Mouse (Mus musculus) limb, embryonic 15.5 days (tissue): ENCODE measurements around the gene Ncs1. TPM values are rescaled to one million over a fixed set of nuclear protein-coding genes. Genes with fewer than 3 reads are reported as not detected.

Experiments
- ATAC-seq: fragments of 200-750 bp; cut with Nextera tagmentation; 2 replicates; pipeline ENCODE4 v1.8.0; 2017; ENCODE audit warnings: low read depth, moderate TSS enrichment; ENCODE audit not compliant: insufficient number of reproducible peaks, low FRiP score, low TSS enrichment
- H3K27ac ChIP-seq: fragments of 300-500 bp; sonication (generic); 2 replicates; pipeline ENCODE4 v1.5.1; 2015; ENCODE audit warnings: moderate library complexity, mild to moderate bottlenecking, inconsistent platforms
- H3K27me3 ChIP-seq: fragments of 300-500 bp; sonication (generic); 2 replicates; pipeline ENCODE4 v1.6.1; 2015; ENCODE audit warnings: inconsistent platforms
- H3K36me3 ChIP-seq: fragments of 300-500 bp; sonication (generic); 2 replicates; pipeline ENCODE4 v1.6.1; 2015; ENCODE audit warnings: inconsistent platforms
- H3K4me1 ChIP-seq: fragments of 300-500 bp; sonication (generic); 2 replicates; pipeline ENCODE4 v1.6.1; 2015; ENCODE audit warnings: inconsistent platforms
- H3K4me2 ChIP-seq: fragments of 300-500 bp; sonication (generic); 2 replicates; pipeline ENCODE4 v1.6.1; 2015; ENCODE audit warnings: mild to moderate bottlenecking, inconsistent platforms
- H3K4me3 ChIP-seq: fragments of 300-500 bp; sonication (generic); 2 replicates; pipeline ENCODE4 v1.5.1; 2015; ENCODE audit warnings: mild to moderate bottlenecking, inconsistent platforms
- H3K9ac ChIP-seq: fragments of 300-500 bp; sonication (generic); 2 replicates; pipeline ENCODE4 v1.6.1; 2015; ENCODE audit warnings: inconsistent platforms
- H3K9me3 ChIP-seq: fragments of 300-500 bp; sonication (generic); 2 replicates; pipeline ENCODE4 v1.6.1; 2016; ENCODE audit warnings: inconsistent platforms
- WGBS: fragments of 180-500 bp; shearing (Covaris S2); methylation state at CpG from one replicate; pipeline ENCODE4 v1.1.7; 2015; 5-methylcytosine and 5-hydroxymethylcytosine counted together
- polyA plus RNA-seq: library from polyadenylated mRNA; unstranded; fragments of >200 nt; fragmentation: Nextera tagmentation; extraction: Ambion mirVana; gene quantifications from 2 replicates; pipeline ENCODE4 v1.2.1, GENCODE M21; 2015

Ncs1 gene
- polyA plus RNA-seq, 1 experiment from 2014 or later, result 33.9 TPM

DNA sequence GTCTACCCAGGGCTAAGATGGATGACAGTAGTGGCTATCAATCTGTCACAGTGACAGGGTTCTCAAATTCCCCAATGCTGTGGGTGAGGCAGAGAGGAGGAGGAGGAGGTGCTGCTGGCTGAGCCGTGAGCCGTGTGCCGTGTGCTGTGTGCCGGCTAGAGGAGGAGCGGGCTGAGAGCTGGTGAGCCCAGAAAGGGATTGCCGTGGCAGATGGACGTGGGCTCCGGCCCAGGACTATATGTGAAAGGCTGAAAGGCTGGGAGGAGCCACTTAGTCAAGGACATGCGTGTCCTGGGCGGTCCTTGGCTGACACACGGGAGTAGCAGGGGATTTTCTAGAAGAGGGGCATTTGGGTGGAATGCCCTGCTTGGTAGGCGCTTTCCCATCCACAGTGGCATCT lies 37.3 kb downstream of the Ncs1 start:
- no peaks in the 10 kb centered on the region for H3K9me3 ChIP-seq
- H3K36me3 ChIP-seq, result peaks cover 68% of the 10 kb centered on the region
- no peak for ATAC-seq
- H3K27me3 ChIP-seq, result no peaks in the 10 kb centered on the region
- H3K27ac ChIP-seq, result no peak overlapping the region
- no peak overlapping the region for H3K4me3 ChIP-seq
- H3K9ac ChIP-seq, result no peak overlapping the region
- H3K4me1 ChIP-seq, result no peaks in the 10 kb centered on the region
- WGBS, result 93% methylated on average over 12 of the region's 12 CpGs
- H3K4me2 ChIP-seq, result no peak overlapping the region

GRCm38 (mm10) chr2:31284531-31284930 lies 38.9 kb downstream of the Ncs1 start:
- 84% methylated on average over 5 of the region's 5 CpGs for WGBS
- H3K27me3 ChIP-seq, result no peaks in the 10 kb centered on the region
- no peak overlapping the region for H3K4me2 ChIP-seq
- ATAC-seq, result no peak
- H3K36me3 ChIP-seq, result peaks cover 79% of the 10 kb centered on the region
- no peaks in the 10 kb centered on the region for H3K4me1 ChIP-seq
- no peak overlapping the region for H3K27ac ChIP-seq
- H3K4me3 ChIP-seq, result no peak overlapping the region
- no peaks in the 10 kb centered on the region for H3K9me3 ChIP-seq
- H3K9ac ChIP-seq, result no peak overlapping the region

DNA sequence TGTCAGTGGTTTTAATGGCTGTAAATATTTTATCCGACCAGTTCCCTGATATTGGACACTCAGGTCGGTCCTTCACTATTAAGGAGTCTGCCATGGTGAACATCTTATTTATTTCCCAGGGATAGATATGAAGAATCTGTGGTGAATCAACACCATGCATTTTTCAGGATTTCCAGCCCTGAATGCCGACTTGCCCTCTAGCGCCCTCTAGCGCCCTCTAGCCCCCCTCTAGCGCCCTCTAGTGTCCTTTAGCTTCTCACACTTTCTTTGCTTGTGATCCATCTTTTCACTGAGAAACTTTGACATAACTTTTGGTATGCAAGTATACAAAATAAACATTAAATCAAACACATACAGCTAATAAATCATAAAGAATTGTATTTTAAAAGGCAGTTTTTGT lies 45.8 kb downstream of the Ncs1 start:
- Histone ChIP-seq H3K36me3 (peaks cover 51% of the 10 kb centered on the region), H3K4me3 (no peak overlapping the region)
- WGBS, result 9% methylated on average over 6 of the region's 6 CpGs

DNA sequence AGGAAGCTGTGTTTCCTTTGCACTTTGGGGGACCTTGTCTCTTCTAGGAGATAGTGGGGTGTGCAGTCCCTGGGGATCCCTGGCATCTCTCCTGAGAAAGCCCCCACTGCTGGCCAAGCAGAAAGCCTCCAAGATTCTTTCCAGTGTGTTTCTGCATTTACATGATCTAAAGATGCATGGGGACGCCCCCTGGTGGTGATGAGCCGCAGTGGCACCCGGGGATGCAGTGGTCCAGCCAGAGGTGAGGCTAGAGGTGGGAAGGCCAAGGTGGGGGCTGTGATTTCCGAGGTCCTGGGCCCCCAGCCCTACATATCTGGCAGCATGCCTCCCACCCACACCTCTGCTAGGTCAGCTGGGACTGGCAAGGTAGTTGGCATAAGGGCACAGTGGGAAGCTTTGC lies 49.4 kb downstream of the Ncs1 start:
- H3K4me2 ChIP-seq, result no peak overlapping the region
- no peak overlapping the region for H3K4me3 ChIP-seq
- H3K9me3 ChIP-seq, result no peaks in the 10 kb centered on the region
- H3K27ac ChIP-seq, result no peak overlapping the region
- 2% methylated on average over 4 of the region's 4 CpGs for WGBS
- H3K9ac ChIP-seq, result no peak overlapping the region
- no peak for ATAC-seq
- peaks cover 14% of the 10 kb centered on the region for H3K4me1 ChIP-seq
- H3K27me3 ChIP-seq, result no peaks in the 10 kb centered on the region
- H3K36me3 ChIP-seq, result peaks cover 26% of the 10 kb centered on the region

More for the DNA sequence above, 45.8 kb downstream of the Ncs1 start:
- Histone ChIP-seq H3K9me3 (no peaks in the 10 kb centered on the region), H3K27ac (no peak overlapping the region), H3K4me2 (no peak overlapping the region), H3K9ac (no peak overlapping the region), H3K27me3 (no peaks in the 10 kb centered on the region), H3K4me1 (no peaks in the 10 kb centered on the region)
- ATAC-seq, result no peak

GRCm38 (mm10) chr2:31296395-31296794 lies 50.8 kb downstream of the Ncs1 start:
- Histone ChIP-seq H3K9ac (no peak overlapping the region), H3K4me3 (no peak overlapping the region), H3K27me3 (no peaks in the 10 kb centered on the region), H3K36me3 (peaks cover 22% of the 10 kb centered on the region), H3K4me2 (no peak overlapping the region), H3K4me1 (peaks cover 14% of the 10 kb centered on the region), H3K9me3 (no peaks in the 10 kb centered on the region), H3K27ac (no peak overlapping the region)
- WGBS, result 79% methylated on average over 6 of the region's 6 CpGs
- no peak for ATAC-seq

DNA sequence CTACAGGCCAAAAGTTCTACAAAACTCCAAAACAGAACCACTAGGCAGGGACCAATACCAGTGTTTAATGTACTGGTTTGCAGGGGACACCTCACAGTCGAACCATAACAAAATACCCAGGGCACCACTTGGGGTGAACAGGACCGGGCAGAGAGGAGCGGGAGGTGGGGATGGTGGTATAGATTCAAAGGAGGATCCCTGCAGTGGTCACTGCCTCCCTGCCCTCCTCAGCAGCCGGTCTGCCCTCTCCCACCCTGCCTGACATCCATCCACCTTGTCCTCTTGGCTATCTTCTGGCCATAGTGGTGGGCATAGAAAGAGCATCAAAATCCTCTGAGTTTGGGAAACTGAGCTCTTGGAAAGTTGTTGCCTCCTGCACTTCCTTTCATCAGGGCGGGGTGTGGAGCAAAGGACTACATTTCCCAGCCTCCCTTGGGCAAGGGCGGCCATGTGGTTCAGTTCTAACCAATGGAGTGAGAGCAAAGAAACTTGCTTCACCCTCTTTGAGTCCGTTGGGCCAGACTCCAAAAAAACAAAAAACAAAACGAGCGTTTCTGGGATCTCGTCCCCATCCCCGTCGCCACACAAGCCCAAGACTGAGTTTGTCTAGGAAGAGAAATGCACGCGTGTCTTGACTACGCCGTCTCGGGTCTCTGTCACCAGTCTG lies 52.1 kb downstream of the Ncs1 start:
- Histone ChIP-seq H3K27ac (peak overlapping the region; percentile 43), H3K27me3 (no peaks in the 10 kb centered on the region), H3K9me3 (no peaks in the 10 kb centered on the region), H3K4me3 (peak overlapping the region; percentile 48), H3K9ac (peak overlapping the region; percentile 41; the same call in 1 of the 2 replicates), H3K4me1 (peaks cover 14% of the 10 kb centered on the region), H3K36me3 (peaks cover 12% of the 10 kb centered on the region; the same call in 1 of the 2 replicates), H3K4me2 (peak overlapping the region; percentile 55)
- ATAC-seq, result peak; percentile 78
- WGBS, result 5% methylated on average over 17 of the region's 17 CpGs

- Histone ChIP-seq H3K4me2 (peak overlapping the region; percentile 55), H3K9ac (no peak overlapping the region)
- 47% methylated on average over 4 of the region's 4 CpGs for whole genome bisulfite sequencing
These were observed 53.2 kb downstream of the Ncs1 start for GRCm38 (mm10) chr2:31298814-31299213.

GRCm38 (mm10) chr2:31299266-31299665 lies 53.6 kb downstream of the Ncs1 start:
- no peaks in the 10 kb centered on the region for H3K36me3 ChIP-seq
- no peaks in the 10 kb centered on the region for H3K9me3 ChIP-seq
- no peak for ATAC-seq
- no peak overlapping the region for H3K27ac ChIP-seq
- H3K27me3 ChIP-seq, result no peaks in the 10 kb centered on the region
- H3K4me3 ChIP-seq, result no peak overlapping the region
- peak overlapping the region; percentile 22 for H3K4me2 ChIP-seq
- 31% methylated on average over 4 of the region's 4 CpGs for WGBS
- H3K9ac ChIP-seq, result no peak overlapping the region
- H3K4me1 ChIP-seq, result peaks cover 17% of the 10 kb centered on the region

More at GRCm38 (mm10) chr2:31298814-31299213, 53.2 kb downstream of the Ncs1 start:
- H3K4me1 ChIP-seq, result peaks cover 14% of the 10 kb centered on the region
- H3K4me3 ChIP-seq, result peak overlapping the region; percentile 48
- no peak overlapping the region for H3K27ac ChIP-seq
- no peaks in the 10 kb centered on the region for H3K27me3 ChIP-seq
- no peak for ATAC-seq
- no peaks in the 10 kb centered on the region for H3K9me3 ChIP-seq
- H3K36me3 ChIP-seq, result peaks cover 3% of the 10 kb centered on the region; the same call in 1 of the 2 replicates

DNA sequence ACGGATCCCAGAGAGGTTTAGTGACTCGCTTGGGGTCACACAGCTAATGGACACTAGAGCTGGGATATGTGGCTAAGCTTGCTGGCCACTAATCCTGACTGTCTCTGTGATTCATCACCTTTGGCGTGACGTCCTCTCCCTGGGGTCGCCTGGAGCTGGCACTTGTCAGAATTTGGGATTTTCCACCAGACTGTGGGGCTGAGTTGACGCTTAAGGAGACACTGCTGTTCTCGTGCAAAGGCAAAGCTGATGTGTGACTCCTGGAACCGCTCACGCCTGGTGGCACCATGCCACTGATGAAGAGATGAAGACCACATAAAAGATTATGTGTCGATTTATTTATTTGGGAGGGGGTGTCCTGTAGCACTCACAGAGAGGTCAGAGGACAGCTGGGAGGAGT lies 54.4 kb downstream of the Ncs1 start:
- no peak overlapping the region for H3K4me3 ChIP-seq
- ATAC-seq, result no peak
- H3K36me3 ChIP-seq, result no peaks in the 10 kb centered on the region
- no peak overlapping the region for H3K9ac ChIP-seq
- no peak overlapping the region for H3K4me2 ChIP-seq
- H3K27ac ChIP-seq, result no peak overlapping the region
- H3K27me3 ChIP-seq, result no peaks in the 10 kb centered on the region
- H3K4me1 ChIP-seq, result peaks cover 24% of the 10 kb centered on the region
- WGBS, result 76% methylated on average over 10 of the region's 10 CpGs
- no peaks in the 10 kb centered on the region for H3K9me3 ChIP-seq

DNA sequence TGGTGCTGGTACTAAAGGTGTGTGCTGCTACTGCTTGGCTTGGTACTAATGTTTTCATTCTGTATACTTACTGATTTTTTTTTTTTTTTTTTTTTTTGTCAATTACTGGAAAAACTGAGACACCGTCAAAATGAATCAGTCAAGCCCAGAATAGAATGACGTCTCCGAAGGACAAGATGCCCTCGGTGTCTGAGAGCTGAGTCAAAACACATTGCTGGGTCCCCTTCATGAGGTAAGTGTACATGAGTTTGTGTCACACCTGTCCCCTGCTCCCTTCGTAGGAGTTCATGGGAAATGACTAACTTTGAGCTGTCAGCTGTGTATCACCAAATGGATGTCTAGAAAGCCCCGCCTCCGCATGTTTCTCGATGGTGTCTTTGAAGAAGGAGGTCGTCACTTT lies 57.6 kb downstream of the Ncs1 start:
- WGBS, result 71% methylated on average over 9 of the region's 9 CpGs
- Histone ChIP-seq H3K27ac (no peak overlapping the region), H3K4me1 (peaks cover 22% of the 10 kb centered on the region), H3K4me3 (no peak overlapping the region), H3K4me2 (no peak overlapping the region), H3K9ac (no peak overlapping the region), H3K27me3 (no peaks in the 10 kb centered on the region), H3K36me3 (no peaks in the 10 kb centered on the region), H3K9me3 (no peaks in the 10 kb centered on the region)
- no peak for ATAC-seq

GRCm38 (mm10) chr2:31304191-31304590 lies 58.6 kb downstream of the Ncs1 start:
- H3K9me3 ChIP-seq, result no peaks in the 10 kb centered on the region
- whole genome bisulfite sequencing, result 56% methylated on average over 9 of the region's 9 CpGs
- H3K4me3 ChIP-seq, result no peak overlapping the region
- no peak for ATAC-seq
- H3K36me3 ChIP-seq, result no peaks in the 10 kb centered on the region
- H3K4me1 ChIP-seq, result peaks cover 12% of the 10 kb centered on the region
- H3K27me3 ChIP-seq, result no peaks in the 10 kb centered on the region
- no peak overlapping the region for H3K4me2 ChIP-seq
- no peak overlapping the region for H3K27ac ChIP-seq
- no peak overlapping the region for H3K9ac ChIP-seq

GRCm38 (mm10) chr2:31304801-31305665 lies 59.4 kb downstream of the Ncs1 start:
- no peaks in the 10 kb centered on the region for H3K9me3 ChIP-seq
- no peak overlapping the region for H3K9ac ChIP-seq
- 64% methylated on average over 22 of the region's 22 CpGs for WGBS
- H3K4me3 ChIP-seq, result no peak overlapping the region
- no peaks in the 10 kb centered on the region for H3K36me3 ChIP-seq
- 0 out of 2 replicates have a peak, but pooled peaks cover 12% of the 10 kb centered on the region for H3K4me1 ChIP-seq
- no peak overlapping the region for H3K4me2 ChIP-seq
- ATAC-seq, result no peak
- H3K27me3 ChIP-seq, result peaks cover 7% of the 10 kb centered on the region
- no peak overlapping the region for H3K27ac ChIP-seq
